Mouse (Mus musculus) lung, adult 2 months (tissue): ENCODE data around the gene Wnt9a.
"Not testable (repeated sequence)": the region's sequence is repeated elsewhere in the genome, so short reads cannot be mapped to it uniquely, and the experiment has no call there.

Experiments used
- CTCF ChIP-seq: fragments of 200-500 bp; IDR thresholded peaks from 2 replicates; pipeline ENCODE4 v1.5.1; 2011; ENCODE audit warnings: mild to moderate bottlenecking, low read length, control low read depth; ENCODE audit not compliant: insufficient read depth
- POLR2A ChIP-seq: fragments of 200-500 bp; IDR thresholded peaks from 2 replicates; pipeline ENCODE4 v1.6.1; 2011; ENCODE audit warnings: low read depth, mild to moderate bottlenecking, control low read depth, low read length, borderline replicate concordance; ENCODE audit errors: extremely low read depth

DNA sequence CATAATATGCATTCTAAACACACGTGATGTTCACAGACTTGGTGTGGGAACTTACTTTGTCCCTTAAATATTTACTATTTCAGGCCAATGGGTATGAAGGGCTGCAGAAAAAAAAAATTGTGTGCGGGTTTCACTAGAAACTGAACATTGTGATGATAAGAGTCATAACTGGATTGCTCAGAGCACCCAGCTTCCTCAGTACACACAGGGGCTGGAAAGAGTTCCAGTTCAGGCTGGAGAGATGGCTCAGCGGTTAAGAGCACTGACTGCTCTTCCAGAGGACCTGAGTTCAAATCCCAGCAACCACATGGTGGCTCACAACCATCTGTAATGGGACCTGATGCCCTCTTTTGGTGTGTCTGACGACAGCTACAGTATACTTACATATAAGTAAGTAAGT, 61.2 kb downstream of the Wnt9a start:
- TF ChIP-seq POLR2A, CTCF: not testable (repeated sequence)
